Mouse (Mus musculus): ENCODE data around the gene Tmem82. TPM values are rescaled to one million over a fixed set of nuclear protein-coding genes. Genes with fewer than 3 reads are reported as not detected.

Tmem82 gene
- total RNA-seq, 2 experiments from 2014 or later = 0.28 to 0.42 TPM

DNA sequence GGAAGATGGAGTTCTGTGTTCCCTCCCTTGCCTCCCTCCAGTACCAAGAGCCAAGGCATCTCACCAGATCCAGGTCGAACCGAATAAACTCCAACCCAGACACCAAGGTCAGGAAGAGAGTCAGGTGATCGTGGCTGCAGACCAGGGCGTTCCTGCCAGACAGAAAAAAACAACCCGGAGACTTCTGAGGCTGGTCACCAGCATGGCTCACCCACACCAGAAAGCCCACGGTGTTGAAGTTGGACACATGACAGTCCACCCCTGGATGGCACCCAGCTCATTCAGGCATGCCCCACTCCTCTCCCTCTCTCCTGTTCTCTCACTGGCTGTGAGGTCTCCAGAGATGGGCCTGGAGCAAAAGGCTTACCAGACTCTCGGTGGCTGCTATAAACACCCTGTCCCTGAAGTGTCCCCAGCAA lies 22.9 kb upstream of the Tmem82 start:
- no peak for DNase-seq

DNA sequence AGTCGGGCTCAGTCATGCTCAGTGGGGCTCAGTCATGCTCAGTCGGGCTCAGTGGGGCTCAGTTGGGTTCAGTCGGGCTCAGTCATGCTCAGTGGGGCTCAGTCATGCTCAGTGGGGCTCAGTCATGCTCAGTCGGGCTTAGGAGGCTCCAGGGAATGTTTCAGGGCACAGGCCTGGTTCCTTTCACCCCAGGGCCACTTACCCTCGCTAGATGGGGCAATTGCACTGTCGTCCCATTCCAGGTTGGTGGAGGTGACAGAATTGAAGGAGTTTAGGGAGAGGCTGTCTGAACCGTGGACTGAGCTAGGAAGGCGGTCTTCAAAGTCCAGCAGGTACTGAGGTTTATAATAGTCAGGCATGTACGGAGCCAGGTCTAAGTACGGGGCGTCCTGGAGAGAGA lies 21.0 kb upstream of the Tmem82 start:
- DNase-seq = no peak

DNA sequence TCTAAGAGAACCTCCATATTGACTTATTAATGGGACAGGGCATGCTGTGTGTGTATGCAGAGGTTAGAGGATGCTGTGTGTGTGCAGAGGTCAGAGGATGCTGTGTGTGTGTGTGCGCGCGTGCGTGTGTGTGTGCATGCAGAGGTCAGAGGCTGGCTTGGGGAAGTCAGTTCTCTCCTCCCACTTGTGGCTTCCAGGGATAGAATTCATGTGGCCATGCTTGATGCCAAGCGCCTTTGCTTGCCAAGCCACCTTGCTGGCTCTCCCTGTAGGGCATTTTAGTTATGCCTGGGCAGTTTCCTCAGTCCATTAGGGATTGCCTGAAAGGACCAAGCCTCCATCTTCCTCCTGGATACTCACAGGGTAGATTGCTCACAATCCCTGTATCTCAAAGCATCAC lies 18.3 kb upstream of the Tmem82 start:
- no peak for DNase-seq

DNA sequence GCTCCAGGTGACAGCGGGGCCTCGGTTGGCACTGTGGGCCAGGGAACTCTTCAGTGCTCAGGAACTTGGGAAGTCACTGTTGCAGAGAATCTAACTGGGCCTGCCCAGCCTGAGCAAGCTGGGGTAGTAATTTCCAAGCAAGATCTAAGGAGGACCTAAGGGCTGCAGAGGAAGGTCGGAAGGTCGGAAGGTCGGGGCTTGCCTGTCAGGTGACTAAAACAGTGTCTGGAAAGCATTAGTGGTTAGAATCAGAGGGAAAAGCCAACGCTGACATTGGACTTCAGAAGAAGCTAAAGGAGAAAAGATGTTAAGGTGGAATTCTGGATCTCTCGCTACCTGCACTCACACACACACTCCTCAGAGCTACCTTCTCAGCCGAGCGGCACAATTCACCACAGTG lies 17.6 kb upstream of the Tmem82 start:
- no peak for DNase-seq

DNA sequence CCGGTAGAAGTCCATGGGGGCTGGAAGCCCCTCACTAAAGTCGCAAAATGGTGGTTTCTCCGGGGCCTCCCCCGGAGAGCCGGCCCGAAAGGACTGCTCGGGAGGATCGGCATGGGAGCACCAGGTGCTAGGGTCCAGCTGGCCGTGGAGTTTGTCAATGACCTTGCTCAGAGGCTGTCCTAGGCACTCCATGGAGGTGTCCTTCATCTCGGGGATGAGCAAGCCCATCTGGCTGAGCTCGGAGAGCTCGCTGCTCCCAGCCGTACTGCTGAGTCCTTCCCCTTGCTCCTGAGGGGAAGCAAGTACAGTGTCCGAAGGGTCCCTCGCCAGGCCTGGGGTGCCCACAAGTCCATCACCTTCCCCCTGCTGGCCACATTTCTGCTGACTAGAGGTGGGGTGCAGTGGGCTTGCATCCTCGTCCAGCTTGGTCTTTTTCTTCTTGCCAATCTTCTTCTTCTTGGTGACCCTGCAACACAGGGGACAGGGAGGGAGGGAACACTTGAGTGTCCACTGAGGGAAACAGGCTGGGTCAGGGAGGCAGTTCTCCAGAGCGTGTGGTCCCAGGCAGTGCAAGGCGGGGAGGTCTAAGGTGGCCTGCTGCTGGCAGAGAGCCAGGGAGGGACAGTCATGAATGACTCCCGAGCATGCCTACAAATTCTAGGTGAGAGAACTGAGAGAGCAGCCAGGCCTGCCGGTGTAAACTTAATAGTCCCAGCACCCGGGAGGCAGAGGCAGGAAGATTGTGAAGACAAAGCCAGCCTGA lies 13.9 kb upstream of the Tmem82 start:
- no peak for DNase-seq

DNA sequence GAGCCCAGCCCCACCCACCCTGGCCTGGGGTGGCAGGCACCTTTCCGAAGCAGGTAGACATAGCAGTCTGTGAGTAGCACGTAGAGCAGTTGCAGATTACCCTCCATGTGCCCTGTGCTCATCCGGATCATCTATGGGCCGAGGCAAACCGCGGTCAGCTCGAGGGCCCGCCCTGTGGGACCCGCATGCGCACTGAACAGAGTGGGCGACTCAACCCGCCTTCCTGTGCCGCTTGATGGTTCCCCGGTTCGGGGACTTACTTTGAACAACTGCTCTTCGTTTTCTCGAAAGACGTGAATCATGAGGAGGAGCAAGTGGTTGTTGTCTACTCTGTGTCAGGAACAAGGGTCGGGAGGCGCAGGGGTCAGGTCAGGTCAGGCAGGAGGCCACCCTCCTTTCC lies 12.8 kb upstream of the Tmem82 start:
- no peak for DNase-seq

DNA sequence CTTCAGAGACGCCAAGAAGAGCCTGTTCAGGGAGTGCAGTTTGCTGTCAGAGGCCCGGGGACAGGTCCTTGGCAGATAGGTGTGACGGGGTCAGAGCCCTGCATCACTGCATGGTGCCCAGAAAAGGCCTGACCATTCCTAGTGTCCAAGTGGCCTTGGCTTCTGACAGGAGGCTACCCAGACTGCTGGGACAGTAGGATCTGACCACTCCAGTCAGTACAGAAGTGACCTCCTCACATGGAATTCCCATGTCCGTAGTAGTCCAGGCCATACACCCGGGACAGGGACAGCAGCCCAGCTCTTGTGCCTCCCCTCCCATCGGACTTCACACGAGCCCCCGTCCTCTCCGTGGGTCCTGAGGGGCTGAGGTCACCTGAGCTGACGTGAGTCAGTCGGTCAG lies 11.6 kb upstream of the Tmem82 start:
- DNase-seq = no peak

DNA sequence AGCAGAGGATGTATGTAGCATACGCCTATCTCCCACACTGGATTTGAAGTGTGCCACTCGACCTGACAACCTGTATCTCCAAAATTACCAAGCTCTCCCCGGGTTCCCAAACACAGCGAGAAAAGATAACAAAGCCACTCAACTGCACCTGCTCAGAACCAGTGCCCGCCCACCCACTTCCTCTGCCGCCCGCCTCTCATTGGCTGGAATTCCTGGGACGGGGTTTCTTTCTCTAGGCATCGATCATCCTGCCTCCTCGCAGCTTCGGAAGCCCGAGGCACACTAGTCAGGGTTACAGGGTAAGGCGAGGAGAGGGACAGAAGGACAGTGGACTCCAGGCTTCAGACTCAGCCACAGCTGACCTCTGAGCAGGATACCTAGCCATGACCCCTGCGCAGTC lies 10.2 kb upstream of the Tmem82 start:
- DNase-seq = no peak

DNA sequence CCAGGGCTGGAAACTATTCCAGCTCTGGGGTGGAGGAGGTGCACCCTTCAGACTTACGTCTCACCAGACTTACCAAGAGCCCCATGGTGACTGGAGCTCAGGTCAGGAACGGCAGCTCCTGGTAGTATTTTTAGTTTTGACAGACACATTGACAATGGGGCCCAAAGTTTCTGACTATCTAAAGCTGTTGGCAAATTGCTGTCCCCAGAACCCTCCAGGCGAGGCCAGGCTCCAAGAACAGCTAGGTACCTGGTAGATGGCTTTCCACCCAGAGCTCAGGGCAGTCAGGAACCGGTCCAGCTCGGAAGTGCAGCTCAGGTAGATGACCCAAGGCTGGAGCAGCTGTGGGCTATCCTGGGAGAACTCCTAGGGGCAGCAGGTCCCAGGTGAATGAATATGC lies 9.1 kb upstream of the Tmem82 start:
- DNase-seq = no peak

DNA sequence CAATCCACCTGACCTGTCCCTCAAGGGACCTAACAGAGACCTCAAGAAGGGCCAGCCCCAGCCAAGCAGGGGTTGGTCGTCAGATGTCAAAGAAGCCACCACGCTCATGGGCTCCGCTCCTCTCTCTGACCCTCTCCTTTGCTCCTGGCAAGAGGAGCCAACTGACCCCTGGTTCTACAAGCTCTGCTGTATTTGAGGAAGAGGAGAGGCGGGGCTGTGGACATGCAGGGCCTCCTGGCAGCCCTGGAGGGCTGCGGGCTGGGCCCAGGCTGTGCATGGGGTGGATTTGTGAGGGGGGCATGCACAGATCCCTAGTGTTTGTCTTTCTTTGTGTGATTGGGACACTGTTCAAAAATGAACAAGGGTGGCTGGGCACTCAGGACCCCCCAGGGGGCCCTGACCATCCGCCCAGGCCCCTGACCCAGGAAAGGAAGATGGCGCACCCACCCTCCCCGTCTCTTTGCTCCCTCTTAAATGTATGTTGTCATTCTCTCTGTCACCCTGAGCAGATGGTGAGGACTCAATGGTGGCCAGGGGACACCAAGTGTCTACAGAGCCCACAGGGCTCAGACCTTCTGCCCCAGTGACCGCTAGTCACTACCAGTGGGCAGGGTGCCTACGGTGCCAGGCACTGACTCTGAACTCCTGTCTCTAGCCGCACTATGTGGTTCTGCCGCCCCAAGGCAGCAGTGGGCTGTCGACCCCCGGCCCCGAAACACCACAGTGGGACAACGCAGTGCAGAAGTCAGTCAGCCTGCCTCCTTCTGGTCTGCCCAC lies 7.5 kb upstream of the Tmem82 start:
- no peak for DNase-seq

DNA sequence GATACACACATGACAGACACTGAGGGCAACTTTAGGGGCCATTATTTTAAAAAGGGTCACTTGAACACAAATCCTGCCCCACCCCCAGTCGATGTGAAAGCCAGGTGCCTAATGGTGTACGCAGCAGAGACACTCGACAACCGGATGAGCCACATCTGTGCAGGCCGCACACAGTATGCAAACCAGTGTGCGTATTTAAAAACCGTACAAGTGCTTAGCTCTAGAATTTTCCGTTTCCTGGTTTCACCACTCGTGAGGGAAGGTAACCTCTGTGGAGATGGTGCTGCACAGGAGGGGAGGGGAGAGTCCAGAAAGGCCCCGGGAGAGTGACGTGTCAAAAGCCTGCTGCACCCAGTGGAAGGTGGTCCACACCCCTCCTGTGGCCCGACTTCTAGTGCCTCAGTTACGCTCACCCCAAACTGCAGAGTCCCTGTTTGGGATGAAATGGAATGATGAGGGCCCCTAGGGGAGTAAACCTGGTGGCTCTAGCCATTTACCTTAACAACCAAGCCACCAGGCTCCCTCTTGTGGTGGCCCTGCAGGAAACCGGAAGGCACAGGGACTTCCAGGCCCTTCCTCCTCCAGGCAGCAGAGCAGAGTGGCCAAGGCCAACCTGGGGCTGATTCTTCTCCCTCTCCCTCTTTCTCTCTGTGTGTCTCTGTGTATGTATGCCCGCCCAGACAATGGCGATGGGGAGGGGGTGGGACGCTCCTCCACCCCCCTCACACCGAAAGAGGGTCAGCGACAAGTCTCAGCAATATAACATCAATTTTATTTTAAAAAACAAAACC lies 6.7 kb upstream of the Tmem82 start:
- DNase-seq = no peak

DNA sequence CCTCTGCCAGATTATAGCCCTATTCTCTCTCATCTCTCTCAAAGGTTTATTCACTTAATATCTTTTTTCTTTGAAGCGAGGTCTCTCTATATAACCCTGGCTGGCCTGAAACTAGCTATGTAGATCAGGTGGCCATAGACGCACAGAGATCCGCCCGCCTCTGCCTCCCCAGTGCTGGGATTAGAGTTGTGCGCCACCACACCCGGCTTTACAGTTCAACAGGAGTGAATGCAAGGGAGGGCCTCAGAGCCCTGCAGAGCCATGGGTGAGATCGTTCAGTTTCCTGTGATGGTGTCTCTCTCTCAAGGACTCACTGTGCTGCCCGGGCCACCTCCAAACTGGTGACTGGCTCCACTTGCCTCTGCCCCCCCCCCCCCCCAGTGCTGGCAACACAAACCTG lies 5.7 kb upstream of the Tmem82 start:
- DNase-seq = no peak

DNA sequence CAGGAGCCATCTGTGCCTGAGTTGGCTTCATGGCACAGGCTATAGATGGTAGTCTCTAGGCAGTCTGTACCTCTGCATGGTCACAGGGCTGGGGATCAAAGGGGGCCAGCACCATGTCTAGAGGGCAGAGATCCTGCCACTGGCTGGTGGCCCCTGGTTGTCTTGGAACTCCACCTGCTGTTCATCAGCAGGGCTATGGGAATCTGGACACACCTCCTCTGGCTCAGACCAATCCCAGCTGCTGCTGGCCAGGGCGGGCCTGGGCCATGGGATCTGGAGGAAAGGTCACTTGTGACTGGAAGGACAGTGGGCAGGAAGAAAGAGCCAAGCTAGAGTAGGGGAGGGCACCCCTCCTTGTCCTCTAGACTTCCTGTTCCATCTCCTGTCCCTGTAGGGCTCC lies 5.2 kb upstream of the Tmem82 start, which contains the start of gene Slc25a34:
Gene Slc25a34 (minus strand): TSS at position 156 of the 400 bp plus-strand sequence.
- DNase-seq = no peak

DNA sequence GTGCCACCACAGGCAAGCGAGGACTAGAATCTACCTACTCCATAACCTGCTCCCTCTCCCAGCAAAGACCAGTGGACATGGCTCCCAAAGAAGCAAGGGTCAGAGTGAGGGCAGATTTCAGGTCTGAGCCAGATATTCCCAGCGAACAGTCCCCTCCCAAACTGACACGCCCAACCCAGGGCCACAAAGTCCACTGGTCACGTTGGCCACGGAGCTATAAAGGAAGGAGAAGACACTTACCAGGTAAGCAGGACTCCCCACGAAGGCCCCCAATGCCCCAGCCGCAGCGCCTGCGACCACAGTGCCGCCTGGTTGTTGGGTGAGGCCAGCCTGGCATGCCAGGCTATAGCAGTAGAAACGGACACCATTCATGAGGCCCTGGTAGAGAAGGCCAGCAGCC lies 4.6 kb upstream of the Tmem82 start:
- no peak for DNase-seq

DNA sequence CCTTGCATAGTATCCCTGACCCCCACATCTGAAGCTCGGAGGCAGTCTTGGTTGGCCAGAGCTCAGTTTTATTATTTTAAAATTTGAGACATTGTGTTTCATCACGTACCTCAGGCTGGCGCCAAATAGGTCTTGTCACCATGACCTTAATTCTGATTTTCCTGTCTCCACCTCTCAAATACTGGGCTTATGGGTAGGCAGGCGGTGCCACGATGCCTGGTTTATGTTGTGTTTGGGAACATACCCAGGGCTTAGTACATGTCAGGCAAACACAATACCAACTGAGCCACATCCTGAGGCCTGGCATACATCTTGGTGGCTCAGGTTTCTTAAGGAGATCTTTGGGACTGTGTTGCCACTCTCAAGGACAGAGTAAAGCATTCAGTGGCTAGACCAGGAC lies 4.1 kb upstream of the Tmem82 start:
- DNase-seq = no peak

DNA sequence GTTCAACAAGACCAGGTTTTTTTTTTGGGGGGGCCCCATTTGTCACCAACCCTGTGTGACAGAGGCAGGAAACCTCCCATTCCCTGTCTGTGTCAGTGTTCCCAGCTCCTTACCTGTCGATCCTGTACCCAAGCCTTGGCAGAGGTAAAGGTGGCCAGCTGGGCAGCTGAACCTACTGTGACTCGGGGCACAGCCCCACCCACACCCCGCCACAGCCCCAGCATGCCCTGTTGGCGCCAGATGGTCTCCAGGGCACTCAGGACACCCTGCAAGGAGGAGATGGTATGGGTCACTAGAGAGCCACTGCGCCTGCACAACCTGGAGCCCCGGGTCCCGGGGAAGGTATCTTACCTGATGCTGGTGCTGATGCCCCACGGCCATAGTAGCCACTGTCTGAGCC lies 3.7 kb upstream of the Tmem82 start:
- DNase-seq = no peak

DNA sequence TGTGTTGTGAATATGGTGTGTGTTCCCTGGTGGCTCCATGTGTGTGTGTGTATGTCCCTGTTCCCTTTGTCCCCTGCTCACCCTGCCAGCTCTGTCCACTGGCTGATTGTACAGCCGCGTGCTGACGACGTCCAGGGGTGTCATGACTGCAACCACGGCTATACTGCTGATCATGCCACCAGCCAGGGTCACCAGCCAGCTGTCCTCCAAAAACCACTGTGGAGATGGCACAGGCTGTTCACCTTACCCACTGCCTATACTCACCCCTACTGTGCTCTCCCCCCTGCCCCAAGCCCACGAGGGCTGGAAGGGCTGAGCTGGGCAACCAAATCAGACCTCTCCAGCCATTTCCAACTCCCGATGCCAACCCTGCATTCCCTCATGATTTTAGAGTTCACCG lies 2.9 kb upstream of the Tmem82 start:
- DNase-seq = no peak

DNA sequence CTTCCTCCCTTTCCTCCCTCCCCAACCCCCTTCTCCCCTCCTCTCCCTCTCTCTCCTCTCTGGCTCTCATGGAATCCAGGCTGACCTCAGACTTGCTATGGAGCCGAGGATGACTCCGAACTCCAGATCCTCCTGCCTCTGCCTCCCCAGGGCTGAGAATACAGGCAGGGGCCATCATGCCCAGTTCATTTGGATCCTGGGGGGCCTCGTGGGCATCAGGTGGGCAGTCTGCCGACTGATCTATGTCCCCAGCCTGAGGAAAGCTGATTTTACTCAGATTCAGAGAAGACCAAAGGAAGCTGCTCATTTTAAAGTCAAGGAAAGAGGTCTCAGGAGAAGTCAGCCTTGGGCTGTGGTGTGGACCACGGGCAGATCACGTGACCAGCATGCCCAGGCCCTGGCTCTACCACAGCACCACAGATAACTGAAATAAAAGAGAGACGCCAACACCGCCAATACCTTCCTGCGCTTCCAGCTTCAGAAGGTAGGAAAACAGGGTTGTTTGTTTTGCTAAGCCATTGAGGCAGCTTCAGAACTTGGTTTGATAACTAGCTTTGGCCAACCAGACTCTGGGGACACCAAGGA lies 958 bp upstream of the Tmem82 start:
- no peak for DNase-seq

DNA sequence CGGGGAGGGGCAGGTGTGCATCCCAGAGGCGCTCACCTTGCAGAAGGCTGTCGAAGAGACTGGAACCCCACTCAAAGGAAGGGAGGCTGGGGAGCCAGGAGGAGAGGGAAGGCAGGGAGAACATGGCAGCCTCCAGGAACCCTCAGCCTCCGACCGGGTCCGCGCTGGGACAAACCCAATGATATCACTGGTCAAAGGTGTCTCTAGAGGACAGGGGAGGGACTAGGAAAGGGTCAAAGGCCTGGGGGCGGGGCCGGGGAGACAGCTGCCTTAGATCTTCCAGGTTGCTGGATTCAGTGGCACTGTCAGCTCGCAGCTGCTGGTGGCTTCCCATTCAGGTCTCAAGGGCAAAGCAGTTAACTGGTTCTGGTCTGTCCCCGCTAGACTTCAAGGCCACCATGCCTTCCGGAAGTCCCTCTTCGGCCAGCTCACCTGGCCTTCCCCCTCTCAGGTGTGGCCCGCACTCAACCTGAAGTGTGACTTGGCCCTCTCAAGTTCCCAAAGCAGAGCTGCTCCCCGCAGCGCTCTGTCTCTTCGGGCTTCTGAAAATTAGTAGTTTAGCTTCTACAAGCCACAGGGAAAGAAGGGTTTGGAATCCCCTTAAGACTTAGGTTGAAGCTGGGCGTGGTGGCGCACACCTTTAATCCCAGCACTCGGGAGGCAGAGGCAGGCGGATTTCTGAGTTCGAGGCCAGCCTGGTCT lies 419 bp downstream of the Tmem82 start:
- DNase-seq = no peak

DNA sequence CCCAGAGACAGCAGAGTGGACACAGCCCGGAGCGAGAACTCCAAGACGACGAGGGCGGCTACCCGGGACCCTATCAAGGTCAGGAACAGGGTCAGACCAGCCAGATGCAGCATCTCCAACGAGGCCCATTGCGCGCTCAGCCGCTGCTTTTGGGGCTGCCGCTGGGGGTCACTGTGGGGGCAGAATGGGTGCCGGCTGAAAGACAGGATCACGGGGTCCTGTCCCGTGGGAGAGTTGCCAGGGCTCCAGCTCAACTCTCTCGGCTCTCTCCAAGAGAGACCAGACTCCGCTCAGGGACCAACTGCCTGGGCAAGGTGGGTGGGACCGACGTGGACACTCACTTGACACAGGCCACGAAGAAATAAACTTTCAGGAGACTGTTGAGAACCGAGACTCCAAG lies 1.1 kb downstream of the Tmem82 start:
- peak; percentile 49 to 53 for DNase-seq

DNA sequence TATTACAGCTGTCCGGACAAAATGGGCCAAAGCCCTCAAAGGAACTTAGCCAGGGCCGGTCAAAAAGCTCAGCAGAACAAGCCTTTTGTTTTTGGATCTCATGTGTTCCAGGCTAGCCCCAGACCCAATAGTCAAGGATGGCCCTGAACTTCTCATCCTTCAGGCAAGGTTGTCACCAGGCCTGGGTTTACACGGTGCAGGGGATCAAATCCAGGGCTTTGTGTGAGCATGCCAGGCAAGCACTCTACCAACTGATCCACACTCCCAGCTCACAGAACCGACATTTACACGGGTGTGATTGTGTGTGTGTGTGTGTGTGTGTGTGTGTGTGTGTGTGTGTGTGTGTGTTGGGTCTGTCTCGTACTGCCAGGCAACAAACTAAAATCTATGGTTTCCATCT lies 1.6 kb downstream of the Tmem82 start:
- no peak for DNase-seq

DNA sequence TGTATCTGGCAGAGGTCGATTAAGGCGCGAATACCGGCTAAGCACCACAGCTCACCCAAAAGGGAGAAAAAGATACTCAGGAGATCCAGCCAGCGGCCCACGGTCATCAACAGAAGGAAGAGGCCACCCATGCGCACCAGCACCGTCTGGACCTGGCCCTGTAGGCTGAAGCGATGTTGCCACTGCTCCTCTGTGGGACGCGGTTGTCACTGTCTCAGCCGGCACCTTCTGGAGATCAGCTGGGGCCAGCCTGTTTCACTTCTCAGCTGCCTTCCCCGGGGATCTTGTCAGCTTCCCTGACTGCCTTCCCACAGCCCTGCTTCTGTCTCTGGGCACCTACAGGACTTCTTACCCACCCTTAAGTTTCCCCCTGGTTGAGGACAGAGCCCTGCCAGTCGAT lies 3.5 kb downstream of the Tmem82 start:
- no peak for DNase-seq

Measured in layer of hippocampus, postnatal 36 days (tissue).